Mouse (Mus musculus): ENCODE data around the gene Cnst. TPM values are rescaled to one million over a fixed set of nuclear protein-coding genes. Genes with fewer than 3 reads are reported as not detected.
"Not testable (repeated sequence)": the region's sequence is repeated elsewhere in the genome, so short reads cannot be mapped to it uniquely, and the experiment has no call there.

Gene Cnst
- polyA plus RNA-seq, 1 experiment from 2014 or later = 6.3 TPM

GRCm38 (mm10) chr1:179628438-179629106 lies 82.4 kb downstream of the Cnst start:
- WGBS (ENCODE audit: missing documents) = 65% methylated on average over 8 of the region's 8 CpGs
- no peaks in the 10 kb centered on the region for H3K79me2 ChIP-seq (ENCODE audit: inconsistent target)
- H3K36me3 ChIP-seq (ENCODE audit: inconsistent target) = peaks cover 7% of the 10 kb centered on the region; the same call in 1 of the 2 replicates
- no peak overlapping the region for H3K4me3 ChIP-seq (ENCODE audit: inconsistent target)
- H3K27ac ChIP-seq = no peak overlapping the region

- WGBS (ENCODE audit: missing documents) = 94% methylated on average over 5 of the region's 5 CpGs
- Histone ChIP-seq H3K27ac (no peak overlapping the region), H3K79me2 (ENCODE audit: inconsistent target) (no peaks in the 10 kb centered on the region), H3K4me3 (ENCODE audit: inconsistent target) (no peak overlapping the region), H3K36me3 (ENCODE audit: inconsistent target) (peaks cover 7% of the 10 kb centered on the region; the same call in 1 of the 2 replicates)
These were observed 83.1 kb downstream of the Cnst start for GRCm38 (mm10) chr1:179629276-179629675.

GRCm38 (mm10) chr1:179632746-179633413 lies 86.7 kb downstream of the Cnst start:
- WGBS (ENCODE audit: missing documents) = 49% methylated on average over 11 of the region's 11 CpGs
- Histone ChIP-seq H3K36me3 (ENCODE audit: inconsistent target) (no peaks in the 10 kb centered on the region), H3K79me2 (ENCODE audit: inconsistent target) (no peaks in the 10 kb centered on the region), H3K4me3 (ENCODE audit: inconsistent target) (no peak overlapping the region), H3K27ac (no peak overlapping the region)

GRCm38 (mm10) chr1:179633414-179633752 lies 87.2 kb downstream of the Cnst start:
- H3K27ac ChIP-seq = no peak overlapping the region
- WGBS (ENCODE audit: missing documents) = 0% methylated on average over 1 of the region's 1 CpGs
- H3K4me3 ChIP-seq (ENCODE audit: inconsistent target) = no peak overlapping the region
- no peaks in the 10 kb centered on the region for H3K36me3 ChIP-seq (ENCODE audit: inconsistent target)
- H3K79me2 ChIP-seq (ENCODE audit: inconsistent target) = no peaks in the 10 kb centered on the region

DNA sequence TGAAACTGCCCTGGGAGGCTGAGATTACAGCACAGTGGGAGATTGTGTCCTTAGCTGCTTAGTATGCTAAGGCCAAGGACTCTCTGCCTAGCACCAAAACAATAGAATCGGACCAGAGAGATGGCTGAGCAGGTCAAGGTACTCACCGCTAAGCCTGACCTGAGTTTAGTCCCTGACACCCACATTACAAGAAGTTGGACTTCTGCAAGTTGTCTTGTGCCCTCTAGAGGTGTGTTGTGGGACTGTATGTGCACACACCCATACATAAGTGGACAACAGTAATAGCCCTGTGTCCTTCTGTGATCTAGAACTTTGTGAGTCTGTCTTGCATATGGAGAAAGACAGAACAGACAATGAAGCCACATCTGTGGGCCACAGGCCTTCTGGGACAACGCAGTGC lies 88.0 kb downstream of the Cnst start:
- WGBS (ENCODE audit: missing documents) = 96% methylated on average over 3 of the region's 3 CpGs
- Histone ChIP-seq H3K4me3 (ENCODE audit: inconsistent target) (no peak overlapping the region), H3K36me3 (ENCODE audit: inconsistent target) (no peaks in the 10 kb centered on the region), H3K79me2 (ENCODE audit: inconsistent target) (no peaks in the 10 kb centered on the region), H3K27ac (no peak overlapping the region)

- Histone ChIP-seq H3K27ac (no peak overlapping the region), H3K36me3 (ENCODE audit: inconsistent target) (no peaks in the 10 kb centered on the region), H3K4me3 (ENCODE audit: inconsistent target) (no peak overlapping the region), H3K79me2 (ENCODE audit: inconsistent target) (no peaks in the 10 kb centered on the region)
- 77% methylated on average over 4 of the region's 4 CpGs for WGBS (ENCODE audit: missing documents)
These were observed 96.6 kb downstream of the Cnst start for GRCm38 (mm10) chr1:179642726-179643125.

DNA sequence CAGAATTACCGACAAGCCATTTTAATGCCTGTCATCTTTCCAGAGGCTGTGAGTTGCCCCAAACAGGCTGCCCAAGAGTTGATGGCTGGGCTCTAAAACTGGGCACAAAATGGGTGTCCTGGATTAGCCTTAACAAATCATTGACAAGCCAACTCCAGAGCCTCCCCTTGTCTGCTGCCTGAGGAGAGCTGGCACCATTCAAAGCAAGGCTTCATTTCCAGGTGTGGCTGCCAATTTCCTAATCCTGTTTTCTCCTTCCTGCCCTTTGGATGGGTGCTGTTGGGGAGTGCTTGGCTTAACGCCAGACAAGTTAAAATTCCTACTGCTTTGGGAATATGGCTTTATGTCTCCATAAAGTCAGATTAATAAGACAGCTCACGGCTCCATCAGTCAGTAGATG lies 98.0 kb downstream of the Cnst start:
- Histone ChIP-seq H3K27ac (no peak overlapping the region), H3K36me3 (ENCODE audit: inconsistent target) (no peaks in the 10 kb centered on the region), H3K79me2 (ENCODE audit: inconsistent target) (no peaks in the 10 kb centered on the region), H3K4me3 (ENCODE audit: inconsistent target) (no peak overlapping the region)
- 92% methylated on average over 3 of the region's 3 CpGs for WGBS (ENCODE audit: missing documents)

DNA sequence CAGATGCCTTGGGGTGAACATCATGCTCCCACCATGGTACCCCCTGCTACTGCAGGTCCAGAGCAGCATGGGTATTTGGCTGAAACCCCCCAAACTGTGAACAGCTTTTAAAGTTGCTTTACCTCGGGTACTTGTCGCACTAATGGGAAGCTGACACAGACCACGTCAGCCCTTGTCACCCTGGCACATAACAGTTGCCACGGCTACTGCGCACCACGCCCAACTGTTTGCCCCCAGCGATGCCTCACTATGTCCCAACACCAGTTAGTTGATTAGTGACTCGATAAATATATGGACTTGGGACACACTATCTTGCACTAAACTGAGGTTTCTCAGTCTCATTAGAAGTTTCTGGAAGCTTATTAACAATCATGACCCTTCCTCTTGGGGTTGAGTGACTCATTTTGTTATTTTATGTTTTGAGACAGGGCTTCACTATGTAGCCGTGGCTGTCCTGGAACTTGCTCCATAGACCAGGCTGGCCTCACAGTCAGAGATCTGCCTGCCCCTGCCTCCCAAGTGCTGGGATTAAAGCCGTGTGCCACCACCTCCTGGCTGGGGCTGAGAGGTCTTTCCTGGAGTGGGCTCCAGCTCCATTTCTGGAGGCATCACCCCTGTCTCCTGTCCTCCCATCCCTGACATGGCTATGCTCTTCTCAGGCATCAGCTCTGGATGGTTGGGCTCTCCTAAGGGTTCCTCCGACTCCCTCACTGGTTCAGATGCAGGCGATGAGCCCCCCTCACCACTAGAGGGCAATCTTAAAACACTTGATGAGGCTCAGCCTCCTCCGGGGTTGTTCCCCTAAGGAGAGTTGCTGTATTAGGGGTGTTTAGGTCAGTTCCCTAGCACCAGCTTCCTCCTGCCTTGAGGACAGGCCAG lies 99.2 kb downstream of the Cnst start:
- WGBS (ENCODE audit: missing documents) = 66% methylated on average over 13 of the region's 13 CpGs
- Histone ChIP-seq H3K4me3 (ENCODE audit: inconsistent target) (no peak overlapping the region), H3K27ac (no peak overlapping the region), H3K79me2 (ENCODE audit: inconsistent target) (no peaks in the 10 kb centered on the region), H3K36me3 (ENCODE audit: inconsistent target) (no peaks in the 10 kb centered on the region)

DNA sequence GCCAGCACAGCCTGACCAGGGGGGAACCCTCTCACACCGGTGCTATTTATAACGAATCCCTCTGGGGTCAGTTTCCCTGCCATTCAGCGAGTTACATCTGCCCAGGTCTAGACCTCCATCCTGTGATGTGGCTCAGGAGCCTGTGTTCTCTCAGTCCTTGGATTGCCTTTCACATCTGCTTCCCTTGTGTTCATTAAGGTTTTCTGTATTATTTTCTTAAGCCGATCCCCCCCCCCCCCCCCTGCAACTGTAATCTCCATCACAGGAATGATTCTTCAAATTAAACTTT lies 99.8 kb downstream of the Cnst start:
- 26% methylated on average over 4 of the region's 4 CpGs for WGBS (ENCODE audit: missing documents)
- Histone ChIP-seq H3K27ac (no peak overlapping the region), H3K4me3 (ENCODE audit: inconsistent target) (no peak overlapping the region), H3K79me2 (ENCODE audit: inconsistent target) (no peaks in the 10 kb centered on the region), H3K36me3 (ENCODE audit: inconsistent target) (no peaks in the 10 kb centered on the region)

GRCm38 (mm10) chr1:179648678-179649077 lies 102.5 kb downstream of the Cnst start:
- H3K27ac ChIP-seq; H3K79me2 ChIP-seq (ENCODE audit: inconsistent target); H3K4me3 ChIP-seq (ENCODE audit: inconsistent target); H3K36me3 ChIP-seq (ENCODE audit: inconsistent target): not testable (repeated sequence)
- WGBS (ENCODE audit: missing documents) = 76% methylated on average over 2 of the region's 5 CpGs

DNA sequence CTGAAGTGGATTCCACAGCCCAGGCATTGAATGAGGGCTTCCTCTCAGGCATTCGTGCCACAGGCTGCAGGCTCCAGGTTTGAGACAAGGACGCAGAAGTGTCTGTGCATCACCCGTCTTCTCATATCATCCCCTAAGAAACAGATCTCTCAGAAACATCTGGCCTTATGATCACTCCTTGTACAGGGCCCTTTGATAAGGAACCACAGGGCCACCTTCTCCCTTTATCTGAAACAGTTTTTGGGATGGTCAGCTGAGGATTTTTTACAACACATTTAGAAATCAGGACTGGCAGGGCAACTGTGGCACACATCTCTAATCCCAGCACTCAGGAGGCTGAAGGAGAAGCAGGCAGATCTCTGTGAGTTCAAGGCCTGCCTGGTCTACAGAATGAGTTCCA lies 103.2 kb downstream of the Cnst start:
- no peaks in the 10 kb centered on the region for H3K36me3 ChIP-seq (ENCODE audit: inconsistent target)
- no peaks in the 10 kb centered on the region for H3K79me2 ChIP-seq (ENCODE audit: inconsistent target)
- H3K27ac ChIP-seq = no peak overlapping the region
- H3K4me3 ChIP-seq (ENCODE audit: inconsistent target) = no peak overlapping the region
- WGBS (ENCODE audit: missing documents) = 87% methylated on average over 3 of the region's 3 CpGs

GRCm38 (mm10) chr1:179650284-179650683 lies 104.1 kb downstream of the Cnst start:
- H3K79me2 ChIP-seq (ENCODE audit: inconsistent target) = no peaks in the 10 kb centered on the region
- no peaks in the 10 kb centered on the region for H3K36me3 ChIP-seq (ENCODE audit: inconsistent target)
- no peak overlapping the region for H3K27ac ChIP-seq
- WGBS (ENCODE audit: missing documents) = 24% methylated on average over 4 of the region's 4 CpGs
- H3K4me3 ChIP-seq (ENCODE audit: inconsistent target) = no peak overlapping the region

DNA sequence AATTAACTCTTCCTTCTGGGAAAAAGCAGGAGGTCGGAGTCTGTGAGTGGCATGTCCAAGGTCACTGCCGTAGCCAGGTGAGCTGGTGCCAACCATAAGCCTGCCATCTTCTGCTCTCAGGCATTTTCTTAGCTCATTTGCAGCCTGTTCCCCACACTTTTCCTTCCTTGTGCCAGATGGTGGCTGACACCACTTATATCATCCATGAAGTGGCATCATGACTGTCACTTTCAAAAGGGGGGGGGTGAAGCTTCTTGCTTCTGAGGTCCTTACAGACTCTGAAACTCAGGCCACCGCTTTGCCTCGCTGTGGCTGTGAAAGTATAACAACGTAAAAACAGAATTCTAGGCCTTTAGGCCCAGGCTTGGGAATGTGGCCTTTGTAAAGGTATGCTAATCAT lies 105.1 kb downstream of the Cnst start:
- Histone ChIP-seq H3K4me3 (ENCODE audit: inconsistent target) (no peak overlapping the region), H3K79me2 (ENCODE audit: inconsistent target) (no peaks in the 10 kb centered on the region), H3K36me3 (ENCODE audit: inconsistent target) (no peaks in the 10 kb centered on the region), H3K27ac (no peak overlapping the region)
- WGBS (ENCODE audit: missing documents) = 97% methylated on average over 5 of the region's 5 CpGs

DNA sequence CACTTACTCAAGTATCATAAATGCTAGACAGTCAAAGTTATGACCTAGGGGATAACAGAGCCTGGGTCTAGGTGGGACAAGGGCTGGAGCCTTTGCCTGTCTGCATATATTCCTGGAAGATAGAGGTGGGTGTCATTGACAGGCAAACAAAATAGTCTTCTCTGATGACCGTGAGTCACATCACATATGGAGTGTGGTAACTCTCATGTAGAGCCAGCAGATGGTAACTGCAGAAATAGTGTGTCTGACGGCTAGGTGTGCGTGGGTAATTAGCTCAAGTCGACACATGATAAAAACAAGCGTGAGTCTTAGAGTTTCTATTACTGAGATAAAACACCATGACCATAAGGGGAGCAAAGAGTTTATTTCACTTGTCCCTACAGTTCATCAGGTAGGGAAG lies 116.9 kb downstream of the Cnst start:
- no peak overlapping the region for H3K27ac ChIP-seq
- WGBS (ENCODE audit: missing documents) = 86% methylated on average over 5 of the region's 5 CpGs

DNA sequence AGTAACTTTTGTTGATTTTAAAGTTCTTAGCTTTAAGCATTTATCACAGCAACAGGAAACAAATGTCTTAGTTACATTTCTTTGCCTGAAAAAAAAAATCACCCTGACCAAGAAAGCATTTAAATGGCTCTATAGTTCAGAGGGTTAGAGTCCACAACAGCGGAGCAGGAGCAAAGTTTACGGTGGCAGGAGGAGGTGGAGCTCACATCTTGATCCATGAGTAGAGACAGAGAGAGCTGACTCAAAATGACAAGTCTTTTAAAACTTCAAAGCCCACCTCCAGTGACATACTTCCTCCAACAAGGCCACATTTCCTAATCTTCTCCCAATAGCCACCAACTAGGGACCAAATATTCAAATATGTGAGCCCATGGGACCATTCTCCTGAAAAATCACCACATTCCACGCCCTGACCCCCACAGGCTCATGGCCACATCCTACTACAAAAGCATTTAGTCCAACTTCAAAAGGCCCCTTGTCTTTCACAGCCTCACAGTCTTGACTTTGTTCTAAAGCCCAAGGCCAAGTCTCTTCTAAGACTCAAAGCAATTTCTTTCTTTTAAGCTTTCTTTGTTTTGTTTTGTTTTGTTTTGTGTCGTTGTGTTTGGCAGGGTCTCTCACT lies 118.2 kb downstream of the Cnst start:
- Histone ChIP-seq H3K36me3 (ENCODE audit: inconsistent target) (no peaks in the 10 kb centered on the region), H3K4me3 (ENCODE audit: inconsistent target) (no peak overlapping the region), H3K27ac (no peak overlapping the region), H3K79me2 (ENCODE audit: inconsistent target) (no peaks in the 10 kb centered on the region)
- WGBS (ENCODE audit: missing documents) = 94% methylated on average over 4 of the region's 4 CpGs

More for the DNA sequence above, 116.9 kb downstream of the Cnst start:
- no peak overlapping the region for H3K4me3 ChIP-seq (ENCODE audit: inconsistent target)
- H3K79me2 ChIP-seq (ENCODE audit: inconsistent target) = no peaks in the 10 kb centered on the region
- no peaks in the 10 kb centered on the region for H3K36me3 ChIP-seq (ENCODE audit: inconsistent target)

Measured in macrophage (primary cell).